Mouse (Mus musculus): ENCODE data around the gene Tram2. TPM values are rescaled to one million over a fixed set of nuclear protein-coding genes. Genes with fewer than 3 reads are reported as not detected.
A peak's percentile ranks its signal among the peaks of the same experiment; 100 is the strongest.

The Tram2 gene
- total RNA-seq, 2 experiments from 2014 or later = 1.0 to 1.1 TPM

DNA sequence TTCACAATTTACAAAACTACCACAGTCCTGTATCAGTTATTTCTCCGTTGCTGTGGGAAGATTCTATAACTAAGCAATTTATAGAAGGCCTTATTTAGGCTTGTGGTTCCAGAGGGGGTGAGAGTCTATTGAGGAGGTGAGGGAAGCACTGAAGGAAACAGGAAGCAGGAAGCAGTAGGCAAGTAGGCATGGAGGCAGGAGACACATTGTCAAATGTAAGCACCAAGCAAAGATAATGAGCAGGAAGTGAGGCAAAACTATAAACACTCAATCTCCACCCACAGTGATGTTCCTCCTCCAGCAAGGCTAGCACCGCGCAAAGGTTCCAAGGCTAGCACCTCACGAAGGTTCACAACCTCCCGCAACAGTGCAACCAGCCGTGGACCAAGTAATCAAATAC is 97.3 kb downstream of the Tram2 start:
- no peak for DNase-seq (ENCODE audit: low spot score in 2 of 2)

DNA sequence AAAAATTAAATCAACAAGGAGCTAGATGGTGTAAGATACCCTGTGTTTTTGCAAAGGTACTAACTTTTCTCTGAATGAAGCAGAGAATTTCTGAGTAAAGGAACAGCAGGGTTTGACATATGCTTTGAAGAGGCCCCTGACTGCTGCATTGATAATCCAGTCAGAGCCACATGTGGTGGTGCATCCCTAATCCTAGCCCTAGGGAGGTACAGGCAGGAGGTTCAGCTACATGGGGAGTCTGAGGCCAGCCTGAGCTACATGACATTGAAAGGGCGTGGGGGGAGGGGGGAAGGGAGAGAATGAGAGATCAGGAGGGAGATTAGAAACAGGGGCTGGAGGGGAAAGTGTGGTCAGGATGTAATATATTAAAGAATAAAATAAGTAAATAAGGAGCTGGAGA is 98.5 kb downstream of the Tram2 start:
- no peak for DNase-seq (ENCODE audit: low spot score in 2 of 2)

DNA sequence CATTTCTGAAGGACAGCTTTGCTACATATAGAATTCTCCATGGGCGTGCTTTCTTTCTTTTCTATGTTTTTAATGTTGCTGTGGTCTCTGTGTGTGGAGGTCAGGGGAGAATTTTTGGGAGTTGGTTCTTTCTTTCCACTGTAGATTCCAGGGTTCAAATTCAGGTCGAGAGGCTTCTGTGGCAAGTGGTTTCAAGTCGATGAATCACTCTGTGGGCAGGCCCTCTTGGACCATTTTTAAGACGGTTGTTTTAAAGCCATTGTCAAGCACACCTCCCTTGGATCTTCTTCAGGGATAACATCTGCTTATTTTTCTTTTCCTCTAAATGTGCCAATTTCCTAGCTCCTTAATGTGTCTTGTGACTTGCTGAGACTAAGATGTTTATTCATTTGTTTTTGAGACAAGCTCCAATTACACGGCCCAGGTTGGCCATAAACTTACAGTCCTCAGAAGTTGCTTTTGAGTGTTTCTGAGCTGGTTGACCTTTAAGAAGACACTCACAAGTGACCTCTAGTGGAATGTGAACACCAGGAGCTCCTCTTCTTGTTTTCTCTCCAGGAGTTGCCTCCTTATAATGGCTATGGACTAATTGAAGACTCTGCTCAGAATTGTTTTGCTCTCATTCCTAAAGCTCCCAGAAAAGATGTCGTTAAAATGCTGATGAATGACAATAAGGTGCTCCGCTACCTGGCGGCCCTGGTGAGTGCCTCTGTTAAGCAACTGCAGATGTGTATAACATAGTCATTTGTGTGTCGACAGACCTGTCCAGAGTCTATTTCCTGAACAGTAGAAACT is 104.5 kb downstream of the Tram2 start:
- DNase-seq (ENCODE audit: low spot score in 2 of 2) = no peak

GRCm38 (mm10) chr1:20973389-20973788 is 105.6 kb downstream of the Tram2 start:
- no peak for DNase-seq (ENCODE audit: low spot score in 2 of 2)

GRCm38 (mm10) chr1:20969642-20970041 is 109.4 kb downstream of the Tram2 start:
- no peak for DNase-seq (ENCODE audit: low spot score in 2 of 2)

- DNase-seq (ENCODE audit: low spot score in 2 of 2) = no peak
Measured at GRCm38 (mm10) chr1:20954876-20955275, 124.2 kb downstream of the Tram2 start.

GRCm38 (mm10) chr1:20951799-20952198 is 127.2 kb downstream of the Tram2 start:
- no peak for DNase-seq (ENCODE audit: low spot score in 2 of 2)

DNA sequence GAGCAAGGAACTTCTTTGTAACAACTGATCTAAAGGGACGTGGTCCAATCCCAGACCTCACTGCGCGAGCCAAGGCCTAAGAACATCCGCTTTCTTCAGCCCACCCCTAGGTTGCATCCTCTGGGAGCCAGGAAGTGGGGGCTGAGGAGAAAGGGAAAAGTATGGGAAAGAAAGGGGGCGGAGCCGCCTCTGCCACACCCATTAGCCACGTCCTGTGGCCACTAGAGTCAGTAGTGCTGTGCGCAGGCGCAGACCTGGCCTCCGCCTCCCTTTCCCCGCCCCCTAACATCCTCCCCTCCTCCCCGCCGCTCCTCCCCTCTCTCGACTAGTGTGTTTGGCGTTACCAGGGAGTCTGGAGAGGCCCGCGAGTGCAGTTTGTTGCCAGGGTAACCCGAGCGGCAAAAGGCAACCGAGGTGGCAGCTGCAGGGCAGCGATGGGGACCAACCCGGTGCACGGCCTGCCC is 127.7 kb downstream of the Tram2 start, which contains the start of gene Efhc1:
Gene Efhc1 (plus strand): TSS at position 327 of the 464 bp plus-strand sequence.
- peak; percentile 92 to 93 for DNase-seq (ENCODE audit: low spot score in 2 of 2)

Other genes starting within 250 kb of the Tram2 start
- gene Paqr8, start 188.6 kb downstream of the Tram2 start, total RNA-seq (2021) = 100 to 1,000 TPM; 110 to 114 TPM
- gene Efhc1, start 127.6 kb downstream of the Tram2 start, total RNA-seq (2021) = under 1 TPM; 0.61 to 0.93 TPM
- gene Tmem14a, start 139.3 kb upstream of the Tram2 start, total RNA-seq (2021) = 10 to 100 TPM; 48.1 to 52.1 TPM
- gene Gsta3, start 161.4 kb upstream of the Tram2 start, total RNA-seq (2021) = 1 to 10 TPM; 1.4 to 2.2 TPM

Measured in left cerebral cortex, adult 18-20 months (tissue).